Mouse (Mus musculus): ENCODE data around the gene Plxna1.

- TF ChIP-seq EP300 (optimal IDR thresholded peaks at IDR 0.05): no peak
- TF ChIP-seq CTCF (IDR thresholded peaks at IDR 0.05; ENCODE audit: low read depth): no peak
These were observed 65.3 kb downstream of the Plxna1 start for GRCm38 (mm10) chr6:89296909-89297695.
